Mouse (Mus musculus) megakaryocyte, embryonic 14.5 days (primary cell): Measurements from ENCODE around the gene Batf.

ENCODE experiments used
- FLI1 ChIP-seq: IDR thresholded peaks from 2 replicates; pipeline ENCODE4 v1.6.1; 2012; ENCODE audit warnings: low read length, inconsistent platforms, mixed read lengths
- GATA1 ChIP-seq: IDR thresholded peaks from 3 replicates; pipeline ENCODE4 v1.6.1; 2012; ENCODE audit warnings: mixed read lengths, low read length, inconsistent platforms, borderline replicate concordance

DNA sequence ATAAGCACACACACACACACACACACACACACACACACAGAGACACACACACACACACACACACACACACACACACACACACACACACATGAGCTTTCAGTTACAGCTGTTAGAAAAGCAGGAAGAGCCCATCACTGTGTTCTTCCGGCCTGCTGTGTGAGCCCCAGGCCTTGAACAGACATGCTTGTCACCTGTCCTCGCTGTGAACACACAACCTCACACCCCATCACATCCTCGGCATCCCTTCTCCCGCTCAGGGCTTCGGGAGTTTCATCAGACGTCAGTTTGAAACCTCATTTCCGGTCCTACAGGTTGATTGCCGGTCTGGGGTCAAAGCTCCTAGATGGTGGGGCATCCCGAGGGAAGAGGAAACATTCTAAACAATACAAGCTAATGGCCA lies 48.5 kb upstream of the Batf start:
- no peak for TF ChIP-seq GATA1
- TF ChIP-seq FLI1 = no peak
